Mouse (Mus musculus): ENCODE measurements around the gene Sox13. TPM values are rescaled to one million over a fixed set of nuclear protein-coding genes. Genes with fewer than 3 reads are reported as not detected.
"Not testable (repeated sequence)": the region's sequence is repeated elsewhere in the genome, so short reads cannot be mapped to it uniquely, and the experiment has no call there.

Gene Sox13
- polyA plus RNA-seq, 1 experiment from 2014 or later = 12.5 TPM

GRCm38 (mm10) chr1:133353371-133353809 lies 70.8 kb downstream of the Sox13 start:
- WGBS = 58% methylated on average over 12 of the region's 12 CpGs
- peaks cover 29% of the 10 kb centered on the region for H3K4me1 ChIP-seq
- H3K9me3 ChIP-seq = no peaks in the 10 kb centered on the region
- peak; percentile 73 for DNase-seq (ENCODE audit: extremely low spot score, low spot score)
- H3K27me3 ChIP-seq (ENCODE audit: poor library complexity, severe bottlenecking) = peaks cover 59% of the 10 kb centered on the region
- H3K27ac ChIP-seq = no peak overlapping the region
- no peak overlapping the region; the same call in 1 of the 2 replicates for H3K4me3 ChIP-seq
- no peaks in the 10 kb centered on the region for H3K36me3 ChIP-seq (replicated peaks)

GRCm38 (mm10) chr1:133351762-133352161 lies 72.4 kb downstream of the Sox13 start:
- WGBS = 61% methylated on average over 9 of the region's 9 CpGs

DNA sequence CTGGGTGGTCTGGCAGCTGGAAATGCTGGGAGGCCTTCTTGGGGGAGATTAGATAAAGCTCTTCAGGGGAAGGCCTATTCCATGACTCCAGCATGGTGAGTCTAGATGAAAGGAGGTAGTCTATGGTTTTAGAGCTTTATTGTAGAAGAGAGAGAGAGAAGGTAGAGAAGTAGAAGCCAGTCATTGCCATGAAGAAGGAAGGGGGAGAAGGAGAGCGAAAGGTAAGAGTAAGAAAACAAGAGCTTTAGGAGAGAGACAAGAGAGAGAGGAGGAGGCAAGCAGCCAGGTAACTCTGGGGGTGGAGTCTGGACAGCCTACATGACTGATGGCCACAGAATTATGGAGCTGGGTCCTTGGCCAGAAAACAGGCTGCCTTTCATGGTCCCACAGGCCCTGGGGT lies 74.0 kb downstream of the Sox13 start, which contains the start of gene Ren1:
Gene Ren1, plus strand, starts transcription at position 301 of the 400 bp plus-strand sequence.
- Histone ChIP-seq H3K36me3 (replicated peaks) (no peaks in the 10 kb centered on the region), H3K27me3 (ENCODE audit: poor library complexity, severe bottlenecking) (peaks cover 29% of the 10 kb centered on the region), H3K4me3 (no peak within 1 kb of the TSS), H3K9me3 (no peaks in the 10 kb centered on the region), H3K27ac (no peak within 1 kb of the TSS), H3K4me1 (peaks cover 14% of the 10 kb centered on the region; the same call in 1 of the 2 replicates)
- DNase-seq (ENCODE audit: extremely low spot score, low spot score) = no peak
- 88% methylated on average over 1 of the region's 1 CpGs for WGBS

More at GRCm38 (mm10) chr1:133351762-133352161, 72.4 kb downstream of the Sox13 start:
- H3K36me3 ChIP-seq (replicated peaks) = no peaks in the 10 kb centered on the region
- no peak overlapping the region for H3K4me3 ChIP-seq
- no peaks in the 10 kb centered on the region for H3K9me3 ChIP-seq
- H3K27me3 ChIP-seq (ENCODE audit: poor library complexity, severe bottlenecking) = peaks cover 44% of the 10 kb centered on the region
- no peak overlapping the region for H3K27ac ChIP-seq
- H3K4me1 ChIP-seq = peaks cover 28% of the 10 kb centered on the region
- DNase-seq (ENCODE audit: extremely low spot score, low spot score) = no peak

- DNase-seq (ENCODE audit: extremely low spot score, low spot score) = no peak
- H3K27ac ChIP-seq = no peak overlapping the region
- H3K36me3 ChIP-seq (replicated peaks) = no peaks in the 10 kb centered on the region
- 85% methylated on average over 11 of the region's 11 CpGs for WGBS
- peaks cover 10% of the 10 kb centered on the region; the same call in 1 of the 2 replicates for H3K4me1 ChIP-seq
- no peak overlapping the region for H3K4me3 ChIP-seq
- no peaks in the 10 kb centered on the region for H3K9me3 ChIP-seq
- H3K27me3 ChIP-seq (ENCODE audit: poor library complexity, severe bottlenecking) = peaks cover 8% of the 10 kb centered on the region; the same call in 1 of the 2 replicates
Observed at GRCm38 (mm10) chr1:133347693-133348520, 76.3 kb downstream of the Sox13 start.

DNA sequence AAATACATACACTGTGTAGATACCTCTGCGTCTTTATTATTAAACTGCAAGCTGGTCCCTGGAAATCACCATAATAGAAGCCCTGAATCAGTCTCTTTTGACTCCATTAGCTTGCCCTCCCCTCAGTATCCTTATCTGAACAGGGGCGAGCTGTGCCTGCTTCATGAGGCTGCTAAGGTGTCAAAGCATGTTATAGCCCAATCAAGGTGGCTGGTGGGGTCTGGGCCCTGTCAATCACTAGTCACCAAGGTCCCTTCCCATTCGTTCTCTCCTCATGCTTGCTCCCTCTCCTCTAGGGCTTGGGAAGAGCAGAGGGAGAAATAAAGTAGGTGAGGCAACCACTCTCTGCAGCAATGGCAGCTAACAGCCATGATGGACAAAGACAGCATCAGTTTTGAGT lies 77.0 kb downstream of the Sox13 start:
- DNase-seq (ENCODE audit: extremely low spot score, low spot score) = no peak
- H3K27me3 ChIP-seq (ENCODE audit: poor library complexity, severe bottlenecking) = peaks cover 2% of the 10 kb centered on the region; the same call in 1 of the 2 replicates
- H3K4me3 ChIP-seq = no peak overlapping the region
- no peaks in the 10 kb centered on the region for H3K9me3 ChIP-seq
- H3K4me1 ChIP-seq = peaks cover 10% of the 10 kb centered on the region; the same call in 1 of the 2 replicates
- H3K27ac ChIP-seq = no peak overlapping the region
- 84% methylated on average over 3 of the region's 3 CpGs for WGBS
- no peaks in the 10 kb centered on the region for H3K36me3 ChIP-seq (replicated peaks)

- no peak for DNase-seq (ENCODE audit: extremely low spot score, low spot score)
- no peaks in the 10 kb centered on the region for H3K36me3 ChIP-seq (replicated peaks)
- WGBS = 89% methylated on average over 9 of the region's 9 CpGs
- H3K9me3 ChIP-seq = no peaks in the 10 kb centered on the region
- H3K27me3 ChIP-seq (ENCODE audit: poor library complexity, severe bottlenecking) = no peaks in the 10 kb centered on the region
- no peak overlapping the region for H3K27ac ChIP-seq
- 0 out of 2 replicates have a peak, but pooled peaks cover 4% of the 10 kb centered on the region for H3K4me1 ChIP-seq
- H3K4me3 ChIP-seq = no peak overlapping the region
Observed at GRCm38 (mm10) chr1:133346531-133346930, 77.6 kb downstream of the Sox13 start.

GRCm38 (mm10) chr1:133344357-133344756 lies 79.8 kb downstream of the Sox13 start:
- no peak for DNase-seq (ENCODE audit: extremely low spot score, low spot score)
- Histone ChIP-seq H3K9me3 (no peaks in the 10 kb centered on the region), H3K4me1 (no peaks in the 10 kb centered on the region), H3K4me3 (no peak overlapping the region), H3K36me3 (replicated peaks) (no peaks in the 10 kb centered on the region), H3K27me3 (ENCODE audit: poor library complexity, severe bottlenecking) (no peaks in the 10 kb centered on the region), H3K27ac (no peak overlapping the region)
- 89% methylated on average over 2 of the region's 2 CpGs for WGBS

DNA sequence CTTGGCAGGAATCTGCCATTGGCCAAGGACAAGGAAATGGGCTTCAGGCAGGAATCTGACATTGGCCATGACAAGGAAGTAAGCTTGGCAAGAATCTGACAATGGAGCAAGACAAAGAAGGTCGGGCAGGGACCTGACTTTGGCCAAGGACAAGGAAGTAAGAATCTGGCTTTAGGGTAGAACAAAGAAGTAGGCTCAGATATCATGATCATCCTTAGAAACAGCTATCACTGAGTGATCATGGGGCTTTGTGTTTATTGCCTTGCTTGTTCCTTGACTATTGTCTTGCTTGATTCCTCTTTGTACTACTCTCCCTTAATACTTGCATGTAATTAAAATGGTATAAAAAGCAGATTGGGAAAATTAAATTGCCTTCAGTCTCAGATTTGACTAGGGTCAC lies 83.8 kb downstream of the Sox13 start:
- not testable (repeated sequence) for H3K27ac ChIP-seq; DNase-seq (ENCODE audit: extremely low spot score, low spot score); H3K4me1 ChIP-seq; H3K27me3 ChIP-seq (ENCODE audit: poor library complexity, severe bottlenecking); H3K9me3 ChIP-seq; H3K4me3 ChIP-seq; H3K36me3 ChIP-seq (replicated peaks)
- WGBS = 77% methylated on average over 1 of the region's 1 CpGs

DNA sequence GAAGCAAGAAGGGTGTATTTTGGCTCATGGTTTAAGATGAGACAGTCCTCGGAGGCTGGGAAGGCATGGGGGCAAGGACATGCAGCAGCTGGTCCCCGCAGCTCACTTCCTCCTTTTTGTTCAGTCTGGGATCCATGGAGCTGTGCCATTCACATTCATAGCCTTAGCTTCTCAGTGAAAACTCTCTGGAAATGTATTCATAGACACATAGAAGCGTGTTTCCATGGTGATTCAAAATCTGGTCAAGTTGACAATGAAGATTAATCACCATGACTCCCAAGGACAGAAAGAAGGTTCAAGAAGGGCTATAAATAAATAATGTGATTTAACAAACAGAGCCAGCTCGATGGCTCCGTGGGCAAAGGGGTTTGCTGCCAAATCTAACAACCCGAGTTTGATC lies 90.2 kb downstream of the Sox13 start:
- Histone ChIP-seq H3K4me1 (peaks cover 17% of the 10 kb centered on the region), H3K27me3 (ENCODE audit: poor library complexity, severe bottlenecking) (peaks cover 37% of the 10 kb centered on the region), H3K4me3 (no peak overlapping the region), H3K9me3 (no peaks in the 10 kb centered on the region), H3K36me3 (replicated peaks) (no peaks in the 10 kb centered on the region), H3K27ac (no peak overlapping the region)
- 86% methylated on average over 6 of the region's 6 CpGs for WGBS
- no peak for DNase-seq (ENCODE audit: extremely low spot score, low spot score)

GRCm38 (mm10) chr1:133332656-133333430 lies 91.3 kb downstream of the Sox13 start:
- no peak overlapping the region for H3K27ac ChIP-seq
- peaks cover 48% of the 10 kb centered on the region for H3K27me3 ChIP-seq (ENCODE audit: poor library complexity, severe bottlenecking)
- H3K4me3 ChIP-seq = no peak overlapping the region
- no peaks in the 10 kb centered on the region for H3K36me3 ChIP-seq (replicated peaks)
- H3K9me3 ChIP-seq = no peaks in the 10 kb centered on the region
- H3K4me1 ChIP-seq = peaks cover 27% of the 10 kb centered on the region
- DNase-seq (ENCODE audit: extremely low spot score, low spot score) = no peak
- WGBS = 90% methylated on average over 11 of the region's 11 CpGs

Data from forebrain, embryonic 10.5 days (tissue).